Mouse (Mus musculus): ENCODE measurements around the gene Man2a2.

DNA sequence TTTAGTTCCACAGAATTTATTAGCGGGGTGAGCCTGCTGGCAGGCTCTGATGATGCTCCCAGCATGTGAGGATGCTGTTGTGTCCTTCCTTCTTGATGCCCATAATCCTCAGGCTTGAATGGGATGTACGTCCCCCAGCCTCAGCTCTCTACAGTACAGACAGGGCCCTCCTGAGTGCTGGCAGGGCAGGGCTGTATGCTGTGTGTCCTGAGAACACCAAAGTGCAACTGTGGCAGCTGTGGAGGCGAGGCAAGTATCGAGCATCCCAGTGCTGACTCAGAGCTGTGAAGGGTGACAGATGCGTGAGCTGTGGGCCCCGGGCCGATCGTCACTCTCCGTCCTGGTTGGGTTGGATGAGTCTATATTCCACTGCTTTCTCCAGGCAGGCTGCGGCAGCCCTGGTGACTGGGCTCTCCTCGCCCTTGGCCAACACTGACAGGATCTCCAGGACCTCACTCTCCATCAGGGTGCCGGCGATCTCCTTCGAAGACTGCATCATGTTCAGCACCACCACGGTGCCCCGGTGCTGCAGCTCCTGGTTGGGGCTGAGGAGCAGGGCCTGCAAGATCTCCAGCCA lies 45.8 kb downstream of the Man2a2 start:
- TF ChIP-seq CTCF (IDR thresholded peaks at IDR 0.05; ENCODE audit: control insufficient read depth, insufficient read depth, low read length) (no peak), POLR2A (IDR thresholded peaks at IDR 0.05; ENCODE audit: borderline replicate concordance, control insufficient read depth, low read depth, low read length) (no peak)
